Mouse (Mus musculus) lung, adult 2 months (tissue): ENCODE results near the gene Pla2g4d.

Experiments
- CTCF ChIP-seq: fragments of 200-500 bp; IDR thresholded peaks from 2 replicates; pipeline ENCODE4 v1.5.1; 2011; ENCODE audit warnings: mild to moderate bottlenecking, low read length, control low read depth; ENCODE audit not compliant: insufficient read depth
- POLR2A ChIP-seq: fragments of 200-500 bp; IDR thresholded peaks from 2 replicates; pipeline ENCODE4 v1.6.1; 2011; ENCODE audit warnings: low read depth, mild to moderate bottlenecking, control low read depth, low read length, borderline replicate concordance; ENCODE audit errors: extremely low read depth

GRCm38 (mm10) chr2:120337886-120338285 is 48.9 kb upstream of the Pla2g4d start:
- no peak for TF ChIP-seq CTCF
- TF ChIP-seq POLR2A = no peak
